Mouse (Mus musculus) liver, embryonic 14.5 days (tissue): ENCODE measurements around the gene Tenm2. TPM values are rescaled to one million over a fixed set of nuclear protein-coding genes. Genes with fewer than 3 reads are reported as not detected.

Experiments used
- ATAC-seq: fragments of 200-750 bp; cut with Nextera tagmentation; 2 replicates; pipeline ENCODE4 v1.8.0; 2017; ENCODE audit warnings: moderate number of reproducible peaks, mild to moderate bottlenecking, moderate library complexity; ENCODE audit not compliant: insufficient read depth
- DNase-seq, 3 experiments: peaks; one replicate each; pipeline ENCODE4 v3.0.0-alpha.2; 2012 to 2013; ENCODE audit warnings: low read depth in 3 of 3, low spot score in 3 of 3
- H3K27ac ChIP-seq: fragments of 300-500 bp; sonication (generic); 2 replicates; pipeline ENCODE4 v1.5.1; 2014; ENCODE audit warnings: moderate library complexity, mild to moderate bottlenecking, control low read depth, inconsistent platforms
- H3K27me3 ChIP-seq: fragments of 300-500 bp; sonication (generic); 2 replicates; pipeline ENCODE4 v1.6.1; 2014; ENCODE audit warnings: mild to moderate bottlenecking, low read length, moderate library complexity; ENCODE audit not compliant: control insufficient read depth, insufficient read depth
- H3K36me3 ChIP-seq: fragments of 300-500 bp; sonication (generic); replicated peaks from 2 replicates; pipeline ENCODE4 v1.6.1; 2014; ENCODE audit warnings: low read depth; ENCODE audit not compliant: control insufficient read depth, insufficient read depth
- H3K4me1 ChIP-seq, 2 experiments: fragments of 200-500 bp in 1 of 2; fragments of 300-500 bp in 1 of 2; sonication (generic) in 1 of 2; replicated peaks; 2 replicates each; pipeline ENCODE4 v1.6.1; 2012 to 2014; ENCODE audit warnings: antibody characterized with exemption in 1 of 2, inconsistent platforms in 1 of 2, low read length in 1 of 2; ENCODE audit not compliant: control insufficient read depth in 2 of 2, insufficient read depth in 2 of 2
- H3K4me2 ChIP-seq: fragments of 300-500 bp; sonication (generic); 2 replicates; pipeline ENCODE4 v1.6.1; 2014; ENCODE audit warnings: low read depth, mild to moderate bottlenecking, control low read depth, moderate library complexity
- H3K4me3 ChIP-seq, 2 experiments: fragments of 200-500 bp in 1 of 2; fragments of 300-500 bp in 1 of 2; sonication (generic) in 1 of 2; 2 replicates each; pipeline ENCODE4 v1.5.1; 2012 to 2014; ENCODE audit warnings: low read depth in 2 of 2, low read length in 2 of 2, mild to moderate bottlenecking in 2 of 2, control low read depth in 1 of 2, inconsistent platforms in 1 of 2, moderate library complexity in 1 of 2; ENCODE audit not compliant: insufficient read depth in 1 of 2
- H3K9ac ChIP-seq: fragments of 300-500 bp; sonication (generic); replicated peaks from 2 replicates; pipeline ENCODE4 v1.6.1; 2014; ENCODE audit warnings: mild to moderate bottlenecking, control low read depth, moderate library complexity
- H3K9me3 ChIP-seq: fragments of 300-500 bp; sonication (generic); 2 replicates; pipeline ENCODE4 v1.6.1; 2016; ENCODE audit warnings: low read length, mixed read lengths; ENCODE audit not compliant: control insufficient read depth
- CTCF ChIP-seq: IDR thresholded peaks from 2 replicates; pipeline ENCODE4 v1.5.1; 2016; ENCODE audit warnings: antibody characterized with exemption, low read depth, control low read depth
- EP300 ChIP-seq: IDR thresholded peaks from 2 replicates; pipeline ENCODE4 v1.6.1; 2016; ENCODE audit warnings: antibody characterized with exemption, low read depth
- WGBS: fragments of 180-500 bp; shearing (Covaris S2); extraction: QIAGEN DNeasy Blood & Tissue Kit; methylation state at CpG from one replicate; pipeline ENCODE4 v1.1.7; 2014; ENCODE audit not compliant: insufficient replicate concordance; 5-methylcytosine and 5-hydroxymethylcytosine counted together
- polyA plus RNA-seq, 2 experiments: library from polyadenylated mRNA; depleted of rRNA in 1 of 2; stranded (reverse) in 1 of 2; unstranded in 1 of 2; fragments of >200 nt; fragmentation: Nextera tagmentation in 1 of 2; extraction: Ambion mirVana in 1 of 2; gene quantifications; 2 replicates each; pipeline versions ENCODE4 v1.2.1 to v1.2.3; 2012 to 2014

Tenm2 gene
- polyA plus RNA-seq, 2 experiments = 0.06 TPM; not detected in 1

GRCm38 (mm10) chr11:36031751-36032150 is 1204.0 kb downstream of the Tenm2 start:
- DNase-seq (no peak), ATAC-seq (no peak)
- Histone ChIP-seq H3K36me3 (no peaks in the 10 kb centered on the region), H3K27ac (no peak overlapping the region), H3K4me2 (no peak overlapping the region), H3K9me3 (no peaks in the 10 kb centered on the region), H3K4me1 (no peaks in the 10 kb centered on the region), H3K4me3 (no peak overlapping the region), H3K9ac (no peak overlapping the region), H3K27me3 (no peaks in the 10 kb centered on the region)
- TF ChIP-seq CTCF (no peak), EP300 (no peak)
- 32% methylated on average over 9 of the region's 9 CpGs for WGBS

- Histone ChIP-seq H3K27me3 (no peaks in the 10 kb centered on the region), H3K4me1 (no peaks in the 10 kb centered on the region), H3K4me3 (no peak overlapping the region), H3K4me2 (no peak overlapping the region), H3K36me3 (no peaks in the 10 kb centered on the region), H3K9ac (no peak overlapping the region), H3K27ac (no peak overlapping the region), H3K9me3 (no peaks in the 10 kb centered on the region)
- WGBS = 35% methylated on average over 3 of the region's 3 CpGs
- no peak for ATAC-seq
- DNase-seq = no peak
- no peak for TF ChIP-seq EP300
- no peak for TF ChIP-seq CTCF
Measured at GRCm38 (mm10) chr11:36020009-36020408, 1215.8 kb downstream of the Tenm2 start.

GRCm38 (mm10) chr11:36013179-36013578 is 1222.6 kb downstream of the Tenm2 start:
- no peak for TF ChIP-seq EP300
- TF ChIP-seq CTCF = no peak

GRCm38 (mm10) chr11:36009281-36010208 is 1226.2 kb downstream of the Tenm2 start:
- 71% methylated on average over 11 of the region's 11 CpGs for WGBS
- no peak overlapping the region for H3K4me2 ChIP-seq

More at GRCm38 (mm10) chr11:36013179-36013578, 1222.6 kb downstream of the Tenm2 start:
- ATAC-seq (no peak), DNase-seq (no peak)
- Histone ChIP-seq H3K4me3 (no peak overlapping the region), H3K27me3 (no peaks in the 10 kb centered on the region), H3K36me3 (no peaks in the 10 kb centered on the region), H3K4me1 (no peaks in the 10 kb centered on the region), H3K27ac (no peak overlapping the region), H3K9ac (no peak overlapping the region), H3K9me3 (no peaks in the 10 kb centered on the region), H3K4me2 (no peak overlapping the region)
- WGBS = 43% methylated on average over 4 of the region's 4 CpGs

GRCm38 (mm10) chr11:36002900-36003299 is 1232.9 kb downstream of the Tenm2 start:
- H3K36me3 ChIP-seq = no peaks in the 10 kb centered on the region
- TF ChIP-seq CTCF (no peak), EP300 (no peak)
- H3K9me3 ChIP-seq = no peaks in the 10 kb centered on the region
- no peaks in the 10 kb centered on the region for H3K27me3 ChIP-seq
- no peak overlapping the region for H3K4me3 ChIP-seq
- ATAC-seq (no peak), DNase-seq (no peak)
- WGBS = 41% methylated on average over 4 of the region's 4 CpGs
- no peak overlapping the region for H3K4me2 ChIP-seq
- no peak overlapping the region for H3K27ac ChIP-seq
- H3K9ac ChIP-seq = no peak overlapping the region
- H3K4me1 ChIP-seq = peaks cover 0 to 8% of the 10 kb centered on the region in 2 experiments; a peak in 3 of 4 replicates

More at GRCm38 (mm10) chr11:36009281-36010208, 1226.2 kb downstream of the Tenm2 start:
- H3K36me3 ChIP-seq = no peaks in the 10 kb centered on the region
- H3K9ac ChIP-seq = no peak overlapping the region
- H3K9me3 ChIP-seq = no peaks in the 10 kb centered on the region
- TF ChIP-seq EP300 (no peak), CTCF (no peak)
- no peak for DNase-seq
- H3K27ac ChIP-seq = no peak overlapping the region
- H3K4me3 ChIP-seq = no peak overlapping the region
- no peaks in the 10 kb centered on the region for H3K4me1 ChIP-seq
- no peak for ATAC-seq
- no peaks in the 10 kb centered on the region for H3K27me3 ChIP-seq
